Mouse (Mus musculus) B cell, adult (primary cell): ENCODE results near the gene Vmn1r175. TPM values are rescaled to one million over a fixed set of nuclear protein-coding genes. Genes with fewer than 3 reads are reported as not detected.

Experiments used
- total RNA-seq: library from RNA; stranded (reverse); gene quantifications from 4 replicates; pipeline ENCODE4 v1.2.4, GENCODE M21; 2023; ENCODE audit not compliant: inconsistent age

Vmn1r175 gene
- not detected in 4 replicates for total RNA-seq

GRCm38 (mm10) chr7:23810543-23810942 lies at the start of gene Vmn1r175:
Gene Vmn1r175 (minus strand): TSS chr7:23810643.

DNA sequence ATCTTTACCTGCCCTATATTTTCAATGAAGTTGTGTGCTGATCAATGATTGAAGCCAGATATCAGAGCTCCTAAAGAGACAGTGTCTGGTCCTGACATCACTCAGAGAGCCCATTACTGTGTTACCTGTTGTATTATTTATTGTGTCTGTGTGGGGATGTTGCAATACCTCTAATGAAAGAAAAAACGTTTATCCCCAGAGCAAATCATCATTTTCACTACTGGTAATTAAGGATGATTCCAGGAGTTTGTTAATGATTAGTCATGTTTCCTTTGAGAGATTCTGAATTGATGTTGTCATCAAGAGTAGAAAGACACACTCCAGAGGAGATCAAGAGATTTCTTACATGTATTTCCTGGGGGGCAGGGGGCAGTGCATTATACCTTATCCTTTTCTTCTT lies 26.8 kb upstream of the Vmn1r175 start, which contains the start of gene Vmn1r176:
Gene Vmn1r176, minus strand, starts transcription at position 101 of the 400 bp plus-strand sequence.

Other genes with a start within 250 kb of the Vmn1r175 start
- gene Vmn1r169, start 235.1 kb downstream of the Vmn1r175 start, total RNA-seq: not detected in 4 replicates
- not detected in 4 replicates for gene Vmn1r170, start 204.5 kb downstream of the Vmn1r175 start, total RNA-seq
- gene Vmn1r171, start 179.9 kb downstream of the Vmn1r175 start, total RNA-seq: not detected in 4 replicates
- not detected in 4 replicates for gene Vmn1r172, start 152.3 kb downstream of the Vmn1r175 start, total RNA-seq
- not detected in 4 replicates for gene Vmn1r173, start 109.9 kb downstream of the Vmn1r175 start, total RNA-seq
- not detected in 4 replicates for gene Vmn1r174, start 58.4 kb downstream of the Vmn1r175 start, total RNA-seq
- gene Vmn1r176, start 26.7 kb upstream of the Vmn1r175 start, total RNA-seq: not detected in 4 replicates
- gene Vmn1r177, start 55.8 kb upstream of the Vmn1r175 start, total RNA-seq: not detected in 4 replicates
- gene Vmn1r178, start 81.4 kb upstream of the Vmn1r175 start, total RNA-seq: not detected in 4 replicates
- not detected in 4 replicates for gene Vmn1r179, start 116.3 kb upstream of the Vmn1r175 start, total RNA-seq
- gene Vmn1r180, start 140.0 kb upstream of the Vmn1r175 start, total RNA-seq: not detected in 4 replicates
- gene Vmn1r181, start 164.0 kb upstream of the Vmn1r175 start, total RNA-seq: not detected in 4 replicates
- not detected in 4 replicates for gene V1rd19, start 191.0 kb upstream of the Vmn1r175 start, total RNA-seq
- gene Vmn1r183, start 242.6 kb upstream of the Vmn1r175 start, total RNA-seq: not detected in 4 replicates